Mouse (Mus musculus): Measurements from ENCODE around the gene Gm49510.

DNA sequence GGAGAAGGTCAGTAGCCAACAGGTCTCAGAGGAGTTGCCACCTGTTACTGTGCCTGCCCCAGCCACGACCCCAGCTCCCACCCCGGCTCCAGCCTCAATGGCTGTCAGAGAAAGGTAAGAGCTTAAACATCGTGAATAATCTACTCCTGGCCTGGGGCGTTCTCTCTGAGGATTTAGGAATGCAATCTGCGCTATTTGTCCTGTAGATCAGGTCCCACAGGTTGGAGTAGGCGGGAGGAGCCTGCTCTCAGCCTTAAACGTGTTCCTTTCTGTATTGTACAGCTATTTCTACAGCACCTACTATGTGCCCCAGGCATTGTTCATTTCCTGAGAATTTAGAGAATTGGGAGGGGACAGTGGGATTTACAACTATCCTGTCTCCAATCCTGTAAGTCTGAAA is 8.9 kb downstream of the Gm49510 start:
- no peak for TF ChIP-seq CTCF (IDR thresholded peaks at IDR 0.05; ENCODE audit: extremely low read depth, insufficient read depth, insufficient read length, insufficient replicate concordance)
- no peak for TF ChIP-seq POLR2A (IDR thresholded peaks at IDR 0.05; ENCODE audit: low read depth, low read length)

All from spleen, adult 2 months (tissue).